Mouse (Mus musculus) MEL (cell line): ENCODE results near the gene Rftn1. TPM values are rescaled to one million over a fixed set of nuclear protein-coding genes. Genes with fewer than 3 reads are reported as not detected.

Experiments
- DNase-seq: peaks from one replicate; pipeline ENCODE4 v3.0.0; 2011; ENCODE audit warnings: low read depth, low spot score
- H3K27ac ChIP-seq: 2 replicates; pipeline ENCODE4 v1.5.1; 2012; ENCODE audit warnings: low read depth, mild to moderate bottlenecking, control low read depth, low read length, moderate library complexity; ENCODE audit not compliant: control insufficient read depth
- H3K27me3 ChIP-seq, 2 experiments: fragments of 150-350 bp in 1 of 2; sonication (generic) in 1 of 2; 2 replicates each; pipeline ENCODE4 v1.6.1; 2012; ENCODE audit warnings: low read length in 2 of 2, mild to moderate bottlenecking in 2 of 2, improper control_type of control experiment in 1 of 2, moderate library complexity in 1 of 2; ENCODE audit not compliant: insufficient read depth in 2 of 2, control insufficient read depth in 1 of 2
- H3K36me3 ChIP-seq, 2 experiments: 2 replicates each; pipeline ENCODE4 v1.6.1; 2012 to 2014; ENCODE audit warnings: low read length in 2 of 2, improper control_type of control experiment in 1 of 2, inconsistent platforms in 1 of 2, mild to moderate bottlenecking in 1 of 2; ENCODE audit not compliant: insufficient read depth in 2 of 2, control insufficient read depth in 1 of 2
- H3K4me1 ChIP-seq, 2 experiments: fragments of 150-350 bp in 1 of 2; sonication (generic) in 1 of 2; 2 replicates each; pipeline ENCODE4 v1.6.1; 2012; ENCODE audit warnings: low read length in 2 of 2, improper control_type of control experiment in 1 of 2, mild to moderate bottlenecking in 1 of 2; ENCODE audit not compliant: insufficient read depth in 2 of 2, control insufficient read depth in 1 of 2
- H3K4me3 ChIP-seq, 2 experiments: fragments of 150-350 bp in 1 of 2; sonication (generic) in 1 of 2; 2 replicates each; pipeline ENCODE4 v1.5.1; 2012; ENCODE audit warnings: low read depth in 2 of 2, low read length in 2 of 2, mild to moderate bottlenecking in 2 of 2, moderate library complexity in 2 of 2, control low read depth in 1 of 2, improper control_type of control experiment in 1 of 2; ENCODE audit not compliant: control insufficient read depth in 1 of 2, insufficient read depth in 1 of 2
- H3K79me2 ChIP-seq: 2 replicates; pipeline ENCODE4 v1.6.1; 2012; ENCODE audit warnings: mild to moderate bottlenecking, low read length, moderate library complexity; ENCODE audit not compliant: control insufficient read depth, poor library complexity, insufficient read depth
- H3K9ac ChIP-seq: 2 replicates; pipeline ENCODE4 v1.6.1; 2012; ENCODE audit warnings: low read depth, mild to moderate bottlenecking, control low read depth, low read length, moderate library complexity; ENCODE audit not compliant: control insufficient read depth, poor library complexity, severe bottlenecking
- H3K9me3 ChIP-seq: fragments of 150-350 bp; sonication (generic); replicated peaks from 2 replicates; pipeline ENCODE4 v1.6.1; 2012; ENCODE audit warnings: mild to moderate bottlenecking, low read length, improper control_type of control experiment, moderate library complexity; ENCODE audit not compliant: insufficient read depth
- BHLHE40 ChIP-seq: IDR thresholded peaks from 2 replicates; pipeline ENCODE4 v1.6.1; 2012; ENCODE audit warnings: low read depth, mild to moderate bottlenecking, inconsistent platforms, low read length, improper control_type of control experiment, borderline replicate concordance
- CHD1 ChIP-seq: IDR thresholded peaks from 2 replicates; pipeline ENCODE4 v1.6.1; 2012; ENCODE audit warnings: low read depth, mild to moderate bottlenecking, inconsistent platforms, low read length, improper control_type of control experiment
- CHD2 ChIP-seq: IDR thresholded peaks from 2 replicates; pipeline ENCODE4 v1.6.1; 2011; ENCODE audit warnings: low read length, improper control_type of control experiment
- E2F4 ChIP-seq: IDR thresholded peaks from 2 replicates; pipeline ENCODE4 v1.6.1; 2011; ENCODE audit warnings: low read depth, low read length, improper control_type of control experiment, borderline replicate concordance
- ELF1 ChIP-seq: IDR thresholded peaks from 2 replicates; pipeline ENCODE4 v1.6.1; 2014; ENCODE audit warnings: low read depth, mild to moderate bottlenecking, inconsistent platforms, low read length, improper control_type of control experiment, moderate library complexity
- GABPA ChIP-seq: IDR thresholded peaks from 2 replicates; pipeline ENCODE4 v1.6.1; 2012; ENCODE audit warnings: low read depth, mild to moderate bottlenecking, inconsistent platforms, low read length, improper control_type of control experiment, moderate library complexity
- GATA1 ChIP-seq: IDR thresholded peaks from 2 replicates; pipeline ENCODE4 v1.6.1; 2011; ENCODE audit warnings: low read depth, low read length, improper control_type of control experiment
- HCFC1 ChIP-seq: IDR thresholded peaks from 2 replicates; pipeline ENCODE4 v1.6.1; 2012; ENCODE audit warnings: low read depth, mild to moderate bottlenecking, inconsistent platforms, low read length, improper control_type of control experiment, moderate library complexity
- JUND ChIP-seq: IDR thresholded peaks from 2 replicates; pipeline ENCODE4 v1.6.1; 2011; ENCODE audit warnings: low read depth, mild to moderate bottlenecking, improper control_type of control experiment, low read length
- MAFK ChIP-seq: IDR thresholded peaks from 2 replicates; pipeline ENCODE4 v1.6.1; 2011; ENCODE audit warnings: low read depth, mild to moderate bottlenecking, low read length, improper control_type of control experiment, borderline replicate concordance
- MAZ ChIP-seq: IDR thresholded peaks from 2 replicates; pipeline ENCODE4 v1.6.1; 2012; ENCODE audit warnings: low read depth, mild to moderate bottlenecking, inconsistent platforms, low read length, improper control_type of control experiment
- MXI1 ChIP-seq: IDR thresholded peaks from 2 replicates; pipeline ENCODE4 v1.6.1; 2011; ENCODE audit warnings: mild to moderate bottlenecking, low read depth, low read length, improper control_type of control experiment
- MYC ChIP-seq: IDR thresholded peaks from 2 replicates; pipeline ENCODE4 v1.6.1; 2011; ENCODE audit warnings: low read depth, mild to moderate bottlenecking, low read length, improper control_type of control experiment, moderate library complexity
- NELFE ChIP-seq: IDR thresholded peaks from 2 replicates; pipeline ENCODE4 v1.6.1; 2011; ENCODE audit warnings: low read depth, low read length, improper control_type of control experiment
- POLR2A ChIP-seq, 2 experiments: IDR thresholded peaks; 2 replicates each; pipeline ENCODE4 v1.6.1; 2011 to 2012; ENCODE audit warnings: low read length in 2 of 2, mild to moderate bottlenecking in 2 of 2, control low read depth in 1 of 2, improper control_type of control experiment in 1 of 2, low read depth in 1 of 2, moderate library complexity in 1 of 2; ENCODE audit not compliant: control insufficient read depth in 1 of 2, insufficient read depth in 1 of 2, poor library complexity in 1 of 2
- POLR2AphosphoS2 ChIP-seq: IDR thresholded peaks from 2 replicates; pipeline ENCODE4 v1.6.1; 2011; ENCODE audit warnings: low read length, improper control_type of control experiment
- POLR2AphosphoS5 ChIP-seq: IDR thresholded peaks from 2 replicates; pipeline ENCODE4 v1.6.1; 2012; ENCODE audit warnings: low read depth, borderline replicate concordance, mild to moderate bottlenecking, inconsistent platforms, low read length, moderate library complexity, mixed read lengths
- TBP ChIP-seq: IDR thresholded peaks from 2 replicates; pipeline ENCODE4 v1.8.0; 2011; ENCODE audit warnings: low read depth, low read length, improper control_type of control experiment
- UBTF ChIP-seq: IDR thresholded peaks from 2 replicates; pipeline ENCODE4 v1.6.1; 2012; ENCODE audit warnings: low read depth, mild to moderate bottlenecking, inconsistent platforms, low read length, improper control_type of control experiment, moderate library complexity, borderline replicate concordance; ENCODE audit not compliant: insufficient read depth
- USF1 ChIP-seq: IDR thresholded peaks from 2 replicates; pipeline ENCODE4 v1.6.1; 2014; ENCODE audit warnings: low read depth, mild to moderate bottlenecking, inconsistent platforms, low read length, improper control_type of control experiment, moderate library complexity
- ZKSCAN1 ChIP-seq: IDR thresholded peaks from 2 replicates; pipeline ENCODE4 v1.6.1; 2012; ENCODE audit warnings: low read depth, mild to moderate bottlenecking, inconsistent platforms, low read length, improper control_type of control experiment, moderate library complexity
- polyA plus RNA-seq, 2 experiments: library from polyadenylated mRNA; stranded (reverse) in 1 of 2; unstranded in 1 of 2; fragments of >175 nt in 1 of 2; fragments of >200 nt in 1 of 2; gene quantifications; 2 replicates each; pipeline versions ENCODE4 v1.2.1 to v1.2.4; 2012; ENCODE audit warnings: low replicate concordance in 2 of 2, low read depth in 1 of 2; ENCODE audit not compliant: insufficient read length in 2 of 2, insufficient read depth in 1 of 2, missing spikeins in 1 of 2
- total RNA-seq: library from RNA; depleted of rRNA; stranded (reverse); fragments of 300-350 nt; gene quantifications from 2 replicates; pipeline ENCODE4 v1.2.3, GENCODE M21; 2012

The Rftn1 gene
- total and polyA plus RNA-seq, 3 experiments, result 70.2 to 76.1 TPM; not detected in 1

DNA sequence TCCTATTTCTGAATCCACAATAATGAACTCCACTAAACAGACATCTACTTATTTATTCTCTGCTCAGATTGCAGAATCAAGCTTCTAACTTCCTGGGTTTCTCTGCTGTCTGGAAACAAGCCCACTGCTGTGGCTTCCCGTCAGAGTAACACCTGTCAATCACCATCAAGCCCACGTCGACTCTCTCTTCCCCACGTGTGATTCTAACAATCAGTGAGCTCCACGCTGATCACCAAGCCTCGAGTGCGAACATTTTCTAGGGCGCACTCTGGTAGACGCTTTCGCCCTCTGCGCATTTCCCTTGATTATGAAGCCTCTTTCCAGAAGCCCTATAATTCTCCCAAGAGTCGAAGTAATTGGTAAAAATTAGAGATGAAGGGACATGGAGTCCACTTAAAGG is 90.4 kb downstream of the Rftn1 start:
- Histone ChIP-seq H3K27ac (no peak overlapping the region), H3K4me3 (no peak overlapping the region), H3K9me3 (no peaks in the 10 kb centered on the region), H3K79me2 (no peaks in the 10 kb centered on the region), H3K9ac (no peak overlapping the region), H3K27me3 (no peaks in the 10 kb centered on the region), H3K36me3 (peaks cover 0 to 3% of the 10 kb centered on the region in 2 experiments; a peak in 1 of 4 replicates), H3K4me1 (no peaks in the 10 kb centered on the region)
- TF ChIP-seq TBP (no peak), POLR2A (IDR thresholded peaks at IDR 0.05; ENCODE audit: control insufficient read depth in 1 of 2, insufficient read depth in 1 of 2, low read depth in 1 of 2, low read length in 2 of 2, poor library complexity in 1 of 2) (no peak), CHD2 (no peak), MAZ (no peak), JUND (no peak), POLR2AphosphoS2 (no peak)
- no peak for DNase-seq

DNA sequence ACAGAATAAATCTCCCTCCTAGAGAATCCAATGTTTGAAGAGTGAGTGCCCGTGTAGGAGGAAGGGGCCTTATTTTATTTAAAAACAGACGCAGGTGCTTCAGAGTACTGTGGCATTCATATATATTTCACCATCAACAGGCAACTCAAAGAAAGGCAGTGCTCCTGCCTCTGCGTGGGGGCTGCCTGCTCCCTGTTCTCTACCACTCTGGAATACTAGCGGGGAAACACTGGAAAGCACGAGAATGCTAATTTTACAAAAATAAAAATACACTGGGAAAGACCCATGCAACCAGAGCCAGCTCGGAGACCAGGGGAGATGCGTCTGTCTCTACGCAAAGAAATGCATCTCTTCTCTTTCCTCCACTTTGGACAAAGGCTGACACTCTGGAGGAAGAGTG is 91.1 kb downstream of the Rftn1 start:
- DNase-seq, result no peak
- no peak overlapping the region for H3K27ac ChIP-seq
- peaks cover 0 to 2% of the 10 kb centered on the region in 2 experiments; a peak in 1 of 4 replicates for H3K36me3 ChIP-seq
- no peak overlapping the region for H3K4me3 ChIP-seq
- H3K79me2 ChIP-seq, result no peaks in the 10 kb centered on the region
- TF ChIP-seq CHD2 (no peak), ELF1 (no peak), BHLHE40 (no peak), GABPA (no peak), MYC (no peak), CHD1 (no peak), MXI1 (no peak), TBP (no peak), POLR2AphosphoS2 (no peak), NELFE (no peak), MAZ (no peak), ZKSCAN1 (no peak), USF1 (no peak), UBTF (no peak), POLR2AphosphoS5 (no peak), E2F4 (no peak), GATA1 (no peak), HCFC1 (no peak), POLR2A (IDR thresholded peaks at IDR 0.05; ENCODE audit: control insufficient read depth in 1 of 2, insufficient read depth in 1 of 2, low read depth in 1 of 2, low read length in 2 of 2, poor library complexity in 1 of 2) (no peak), MAFK (no peak)
- no peaks in the 10 kb centered on the region for H3K9me3 ChIP-seq
- H3K4me1 ChIP-seq, result no peaks in the 10 kb centered on the region
- H3K9ac ChIP-seq, result no peak overlapping the region
- no peaks in the 10 kb centered on the region for H3K27me3 ChIP-seq
